Mouse (Mus musculus) ES-CJ7 (cell line): ENCODE results near the gene Rpain.

Experiments used
- DNase-seq: peaks from one replicate; pipeline ENCODE4 v3.0.0; 2011; ENCODE audit warnings: low read depth, low spot score

Rpain gene

DNA sequence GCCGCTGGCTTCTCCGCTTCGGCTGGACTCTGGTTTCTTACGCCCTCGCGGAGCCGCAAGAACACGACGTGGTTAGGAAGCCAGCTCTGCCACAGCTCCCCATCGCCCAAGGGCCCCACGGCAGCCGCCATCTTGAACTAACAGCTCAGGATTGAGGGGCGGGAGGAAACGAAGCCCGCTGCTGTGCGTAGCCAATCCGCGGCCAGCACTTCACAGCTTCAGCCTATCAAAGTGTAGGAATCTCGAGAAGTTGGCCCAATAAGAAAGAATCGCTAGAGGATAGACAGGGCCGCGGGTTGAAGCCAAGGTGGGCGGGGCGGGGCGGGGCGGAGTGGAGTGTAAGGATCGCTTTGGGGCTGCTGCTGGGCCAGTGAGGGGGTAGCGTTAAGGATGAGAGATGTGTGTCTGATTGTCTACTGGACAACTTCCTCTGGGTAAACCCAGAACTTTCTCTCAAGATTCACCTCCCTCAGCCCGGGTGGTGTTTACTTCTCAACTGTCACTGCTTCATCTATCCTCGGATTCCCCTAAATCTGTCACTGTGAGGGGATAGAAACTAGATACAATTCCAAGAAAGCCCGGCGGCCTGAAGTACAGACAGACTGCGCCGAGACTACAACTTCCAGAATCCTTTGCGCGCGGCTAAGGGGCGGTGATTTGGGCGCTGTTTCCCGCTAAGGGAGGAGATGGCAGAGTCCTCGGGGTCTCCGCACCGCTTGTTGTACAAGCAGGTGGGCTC, at the start of gene Rpain, which contains the start of gene Nup88:
Gene Rpain, plus strand, starts transcription at position 393 of the 739 bp plus-strand sequence.
Gene Nup88, minus strand, starts transcription at position 153 of the 739 bp plus-strand sequence.
- peak; percentile 98 for DNase-seq

DNA sequence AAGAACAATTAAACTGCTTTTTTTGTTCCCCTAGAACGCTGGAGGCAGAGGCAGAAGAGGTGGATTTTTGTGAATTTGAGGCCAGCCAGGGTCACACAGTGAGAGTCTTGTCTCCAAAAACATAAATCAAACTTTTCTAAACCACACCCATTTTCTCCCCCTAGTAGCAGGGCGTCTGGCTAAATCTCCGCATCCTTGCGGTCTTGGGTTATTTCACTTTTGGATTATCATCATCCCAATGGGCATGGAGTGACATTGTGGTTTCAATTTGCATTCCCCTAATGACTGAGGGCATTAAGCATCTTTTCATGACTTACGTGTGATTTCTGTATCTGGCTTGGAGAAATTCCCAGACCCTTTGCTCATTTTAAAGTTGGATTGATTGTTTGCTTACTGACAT, 38.6 kb upstream of the Rpain start:
- no peak for DNase-seq

DNA sequence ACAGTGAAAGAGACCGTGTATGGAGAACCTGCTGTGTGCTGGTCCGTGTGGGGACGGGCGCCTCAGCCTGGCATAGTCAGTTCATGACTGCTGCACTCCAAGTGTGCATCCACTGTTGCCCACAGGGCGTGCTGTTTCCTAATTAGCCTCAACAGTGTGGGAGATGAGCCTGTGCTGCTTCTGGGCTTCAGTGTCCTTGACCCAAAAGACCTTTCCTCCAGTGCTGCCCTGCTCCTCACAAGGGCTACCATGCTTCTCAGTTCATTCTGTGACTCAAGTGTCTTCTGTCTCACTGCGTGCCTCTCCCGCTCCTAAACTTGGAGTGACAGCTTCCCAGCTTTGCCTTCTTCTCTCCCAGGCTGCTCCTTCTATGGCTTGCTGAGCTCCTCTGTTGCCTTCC, 34.7 kb upstream of the Rpain start:
- DNase-seq, result peak; percentile 60

DNA sequence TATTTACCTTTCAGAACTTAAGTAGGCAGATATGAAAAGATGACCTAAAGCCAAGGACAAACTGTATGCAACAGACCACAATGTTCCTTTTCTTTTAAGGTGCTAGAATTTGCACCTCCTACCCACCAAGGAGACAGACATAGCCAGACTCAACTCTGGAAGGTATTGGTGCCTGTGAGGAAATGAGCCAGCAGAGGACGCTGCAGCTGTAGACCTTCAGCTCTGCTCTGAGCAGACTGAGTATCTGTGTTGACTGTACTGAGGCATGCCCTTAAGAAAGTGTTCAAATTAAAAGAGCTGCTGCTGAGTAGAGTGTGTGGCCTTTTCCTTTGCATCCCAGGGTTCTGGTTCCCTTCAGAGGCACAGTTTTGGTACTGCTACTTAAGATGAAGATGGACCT, 27.4 kb upstream of the Rpain start:
- peak; percentile 16 for DNase-seq

DNA sequence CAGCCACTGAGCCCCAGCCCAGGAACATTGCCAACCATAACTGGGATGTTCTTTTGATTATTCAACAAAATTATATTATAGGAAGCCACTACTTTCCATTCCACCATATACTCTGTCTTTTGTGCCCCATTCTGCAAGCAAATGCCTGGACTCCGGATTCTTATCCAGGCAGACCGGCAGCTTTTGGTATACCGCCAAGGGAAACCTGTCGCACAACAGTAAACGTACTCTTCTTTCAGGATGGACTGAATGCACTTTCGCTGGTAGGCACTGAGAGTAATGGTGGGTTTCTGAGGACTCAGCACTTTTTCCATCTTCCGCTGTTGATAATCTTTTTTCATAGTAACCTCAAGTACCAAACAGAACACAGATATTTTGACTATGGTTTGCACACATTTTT, 26.4 kb upstream of the Rpain start:
- no peak for DNase-seq

DNA sequence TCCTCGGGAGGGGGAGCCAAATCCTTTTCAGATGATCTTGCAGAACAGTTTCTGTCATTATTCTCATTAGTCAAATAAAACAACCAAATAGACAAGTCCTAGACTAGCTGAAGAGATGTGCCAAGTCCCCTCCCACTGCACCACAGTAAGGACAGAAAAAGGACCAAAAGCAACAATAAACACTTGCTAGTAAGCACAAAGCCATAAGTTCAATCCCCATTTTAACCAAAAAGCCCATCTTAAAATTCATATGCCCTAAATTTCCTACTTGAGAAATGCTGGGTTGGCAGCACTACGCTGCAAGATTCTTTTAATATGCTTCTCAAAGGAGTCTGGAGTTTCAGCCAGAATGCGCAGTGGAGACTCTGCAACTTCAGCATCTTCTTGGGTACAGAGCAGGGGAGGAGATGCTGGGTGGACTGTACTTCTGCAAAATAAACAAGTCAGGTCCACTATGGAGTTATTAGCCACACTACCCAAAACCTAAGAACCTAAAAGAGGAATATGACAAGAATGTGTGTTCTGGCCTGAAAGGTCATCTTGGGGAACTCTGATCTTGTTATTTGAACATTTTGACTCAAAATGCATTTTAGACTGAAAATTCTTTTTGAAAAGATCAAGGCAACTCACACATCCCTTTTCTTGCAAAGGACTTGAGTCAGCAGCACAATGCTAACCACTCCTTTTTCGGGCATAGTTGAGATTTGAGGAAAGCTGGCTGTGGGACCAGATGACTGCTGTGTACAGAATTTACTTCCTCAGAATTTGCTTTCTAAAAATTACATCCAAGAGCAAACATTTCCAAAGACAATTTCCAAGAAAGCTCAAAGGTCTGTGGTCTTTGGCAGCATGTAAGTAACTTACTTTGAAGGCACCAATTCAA, 24.8 kb upstream of the Rpain start:
- DNase-seq, result no peak

DNA sequence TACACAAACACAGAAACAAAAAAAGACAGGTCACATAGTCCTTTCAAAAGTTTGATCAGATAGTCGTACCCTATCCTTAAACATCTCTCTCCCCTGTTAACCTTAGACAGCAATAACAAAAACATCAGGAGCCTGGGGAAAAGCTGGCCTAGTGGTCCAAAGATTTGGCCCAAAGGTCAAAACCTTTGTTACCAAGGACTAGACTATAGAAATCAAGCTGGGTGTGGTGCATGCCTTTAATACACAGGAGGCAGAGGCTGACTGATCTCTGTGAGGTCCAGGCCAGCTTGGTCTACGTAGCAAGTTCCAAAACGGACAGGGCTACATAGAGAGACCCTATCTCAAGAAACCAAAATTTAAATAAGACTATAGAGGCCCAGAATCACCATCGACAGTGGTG, 15.3 kb upstream of the Rpain start:
- DNase-seq, result no peak

DNA sequence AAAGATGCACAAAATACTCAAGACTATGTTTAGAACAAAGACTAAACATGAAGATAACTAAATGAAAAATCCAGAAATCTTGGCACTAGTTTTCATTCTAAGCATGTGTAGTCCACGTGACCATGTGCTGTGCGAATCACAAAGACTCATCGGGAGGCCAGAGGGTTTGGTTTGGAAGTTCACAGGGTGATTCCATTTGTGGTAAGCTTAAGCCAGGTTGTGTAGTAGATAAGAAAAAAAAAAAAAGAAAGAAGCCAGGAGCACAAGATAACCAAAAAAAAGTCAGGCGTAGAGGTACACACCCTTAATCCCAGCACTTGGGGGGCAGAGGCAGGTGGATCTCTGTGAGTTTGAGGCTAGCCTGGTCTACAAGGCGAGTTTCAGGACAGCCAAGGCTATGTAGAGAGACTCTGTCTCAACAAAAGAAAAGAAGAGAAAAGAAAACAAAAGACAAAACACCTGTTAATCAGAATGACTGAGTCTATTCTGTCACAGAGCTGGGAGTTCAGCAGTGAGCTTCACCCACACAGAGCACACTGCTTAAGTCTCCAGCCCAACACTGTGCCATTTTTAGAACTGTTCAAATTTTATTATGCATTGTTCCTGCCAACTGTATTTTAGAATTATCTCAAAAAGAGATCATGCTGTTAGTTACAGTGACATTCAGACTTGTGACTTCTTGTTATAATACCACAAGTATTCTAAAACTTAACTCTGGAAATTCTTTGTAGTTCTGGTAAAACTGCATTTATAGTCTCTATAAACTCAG, 9.0 kb upstream of the Rpain start:
- DNase-seq, result no peak

DNA sequence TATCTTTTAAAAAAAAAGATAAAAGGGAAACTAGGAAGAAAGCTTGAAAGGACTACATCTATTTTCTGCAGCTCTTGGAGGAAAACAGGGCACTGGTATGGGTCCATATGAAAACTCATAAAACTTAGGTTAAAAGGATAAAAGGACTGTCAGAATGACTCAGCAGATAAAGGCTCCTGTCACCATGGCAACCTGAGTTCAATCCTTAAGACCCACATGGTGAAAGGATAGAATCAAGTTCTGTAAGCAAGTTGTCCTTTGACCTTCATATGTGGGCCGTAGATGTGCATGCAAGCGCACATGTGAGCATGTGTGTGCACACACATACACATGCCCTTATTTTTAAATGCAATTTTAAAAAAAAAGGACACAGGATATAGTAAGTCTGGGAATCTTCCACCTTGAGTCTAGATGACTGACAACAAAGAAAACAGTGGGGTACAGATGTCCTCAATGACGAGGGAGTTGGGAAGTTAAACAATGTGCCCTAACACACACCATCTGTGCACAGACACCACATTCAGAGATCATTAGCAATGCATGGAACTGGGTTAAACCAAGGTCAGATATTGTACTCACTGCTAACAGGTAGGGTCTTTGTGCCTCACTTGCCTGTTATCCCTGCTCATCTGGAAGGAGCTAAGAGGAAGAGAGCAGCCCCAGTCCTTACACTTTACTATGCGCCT, 5.6 kb upstream of the Rpain start:
- DNase-seq, result peak; percentile 55

DNA sequence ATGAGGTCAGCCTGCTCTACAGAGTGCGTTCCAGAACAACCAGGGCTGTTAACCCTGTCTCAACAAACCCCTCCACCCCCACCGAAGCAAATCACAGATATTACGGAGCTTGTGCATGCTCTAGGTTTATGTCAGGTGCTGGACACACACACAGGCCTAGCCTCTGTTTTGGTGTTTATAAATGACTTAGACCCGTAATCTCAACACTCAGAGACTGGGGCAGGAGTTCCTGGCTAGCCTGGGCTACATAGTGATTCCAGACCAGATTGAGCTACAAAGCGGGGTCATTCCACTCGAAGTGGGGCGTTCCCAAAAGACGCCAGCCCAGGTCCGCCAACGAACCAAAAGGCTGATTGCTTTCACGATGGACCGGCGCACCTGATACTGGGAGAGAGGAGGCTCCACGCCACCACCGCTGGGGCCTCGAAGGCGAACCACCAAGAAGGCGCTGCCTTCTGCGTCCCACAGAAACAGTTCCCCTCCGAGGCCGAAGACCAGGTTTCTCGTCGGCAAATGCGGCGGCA, 680 bp upstream of the Rpain start:
- DNase-seq, result peak; percentile 41

DNA sequence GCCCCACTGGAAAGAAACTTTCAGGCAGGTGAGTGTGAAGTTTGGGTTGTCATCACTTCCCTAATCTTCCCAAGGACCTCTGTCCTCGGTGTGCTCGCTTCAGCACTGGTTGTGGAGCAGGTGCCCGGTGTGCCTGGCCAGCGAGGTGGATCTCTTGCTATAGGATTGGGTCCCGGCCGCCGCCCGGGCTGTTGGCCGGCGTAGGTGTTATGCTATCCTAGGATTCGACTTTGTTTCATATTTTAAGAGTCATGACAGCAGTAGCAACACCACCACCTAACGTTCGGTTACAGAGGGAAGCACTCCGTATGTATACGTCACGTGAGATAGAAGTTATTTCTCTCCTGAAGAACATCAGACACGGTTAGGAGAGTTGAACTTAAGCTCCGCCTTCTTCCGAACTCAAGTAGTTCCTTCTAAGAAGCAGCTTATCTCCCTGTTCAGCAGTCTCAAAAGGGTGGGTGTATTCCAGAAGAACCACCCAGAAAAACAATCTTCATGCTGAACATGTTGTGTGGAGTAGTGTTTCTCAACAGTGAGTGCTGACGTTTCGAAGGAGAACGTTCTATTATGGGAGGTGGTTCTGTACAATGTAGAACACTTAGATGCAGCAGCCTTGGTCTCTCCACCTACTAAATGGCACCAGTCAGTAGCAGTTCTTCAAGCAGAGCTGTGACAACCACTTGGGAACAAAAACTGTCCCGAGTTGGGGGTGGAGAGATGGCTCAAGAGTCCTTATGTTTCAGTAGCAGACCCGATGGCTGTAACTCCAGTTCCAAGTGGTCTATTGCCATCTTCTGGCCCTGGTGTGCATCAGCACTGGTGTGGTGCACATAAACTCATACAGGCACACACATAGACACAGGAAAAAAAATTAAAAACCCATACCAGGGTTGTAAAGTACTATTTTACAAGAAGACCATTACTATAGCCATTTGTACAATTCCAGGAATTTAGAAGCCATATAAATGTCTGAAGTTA, 837 bp downstream of the Rpain start:
- DNase-seq, result peak; percentile 61

DNA sequence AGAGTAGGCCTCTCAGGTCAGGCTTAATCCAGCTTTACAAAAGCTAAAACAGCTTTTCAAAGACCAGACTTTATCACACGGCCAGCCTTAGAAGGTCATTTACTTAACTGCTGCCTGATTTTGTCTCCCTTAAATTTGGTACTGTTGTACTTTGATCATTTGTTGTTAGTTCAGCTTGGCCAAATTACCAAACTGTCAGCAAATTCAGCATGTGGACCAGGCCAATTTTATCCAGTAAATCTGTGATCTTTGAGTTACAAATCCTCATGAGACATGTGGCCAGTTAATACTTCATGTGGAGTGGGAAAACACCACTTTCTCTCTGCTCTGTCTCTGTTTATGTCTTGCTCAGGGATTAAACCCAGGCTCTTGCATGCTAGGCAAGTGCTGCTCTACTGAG, 2.6 kb downstream of the Rpain start:
- no peak for DNase-seq

DNA sequence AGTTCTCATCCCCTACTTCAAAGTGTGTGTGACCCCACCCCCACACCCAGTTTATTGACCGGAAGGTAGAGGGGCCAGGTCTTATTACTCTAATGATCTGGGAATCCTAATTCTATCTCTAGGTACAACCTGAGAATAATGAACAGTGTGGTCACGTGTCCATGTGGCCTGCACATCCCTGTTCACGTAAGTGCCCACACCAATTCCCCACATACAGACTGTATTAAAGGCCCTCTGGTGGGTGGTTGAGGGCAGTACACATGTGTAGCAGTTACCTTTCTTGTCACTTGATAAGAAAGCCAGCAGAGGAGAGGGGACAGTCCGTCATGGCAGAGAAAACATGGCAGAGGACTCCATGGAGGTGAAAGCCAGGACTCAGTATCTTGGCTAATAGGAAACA, 3.9 kb downstream of the Rpain start:
- peak; percentile 65 for DNase-seq

DNA sequence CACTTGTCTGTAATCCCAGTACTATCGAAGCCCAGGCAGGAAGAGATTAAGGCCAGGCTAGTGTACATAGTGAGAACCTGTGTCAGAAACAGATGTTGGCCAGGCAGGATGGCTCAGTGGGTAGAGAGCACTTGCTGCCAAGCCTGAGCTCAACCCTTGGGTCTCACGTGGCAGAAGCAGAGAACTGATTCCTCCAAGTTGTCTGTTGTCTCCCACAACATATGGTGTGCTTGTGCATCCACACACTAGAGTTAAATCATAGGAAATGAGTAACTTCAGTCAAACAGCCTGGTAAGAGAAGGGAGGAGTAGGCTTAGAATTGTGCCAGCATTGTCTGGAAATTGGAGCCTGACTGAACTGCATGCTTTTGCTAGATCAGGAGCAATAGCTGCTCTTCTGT, 5.2 kb downstream of the Rpain start:
- no peak for DNase-seq

DNA sequence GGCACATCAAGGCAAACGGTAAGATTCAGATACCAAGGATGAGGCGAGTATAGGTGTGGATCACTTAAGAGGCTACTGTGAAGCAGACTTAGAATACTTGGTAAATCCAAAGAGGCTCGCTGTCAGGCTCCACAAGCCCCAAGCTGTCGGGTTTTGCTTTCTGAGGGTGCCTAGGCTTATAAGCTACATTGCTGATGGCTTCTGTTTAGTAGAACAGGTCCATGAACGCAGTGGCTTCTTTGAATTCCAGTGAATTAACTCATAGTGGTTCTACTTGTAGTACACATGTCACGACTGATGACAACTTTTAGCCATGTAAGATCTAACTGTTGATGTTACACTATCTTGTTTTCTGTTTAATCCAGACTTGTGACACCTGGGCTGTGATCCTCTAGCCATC, 7.3 kb downstream of the Rpain start:
- no peak for DNase-seq

DNA sequence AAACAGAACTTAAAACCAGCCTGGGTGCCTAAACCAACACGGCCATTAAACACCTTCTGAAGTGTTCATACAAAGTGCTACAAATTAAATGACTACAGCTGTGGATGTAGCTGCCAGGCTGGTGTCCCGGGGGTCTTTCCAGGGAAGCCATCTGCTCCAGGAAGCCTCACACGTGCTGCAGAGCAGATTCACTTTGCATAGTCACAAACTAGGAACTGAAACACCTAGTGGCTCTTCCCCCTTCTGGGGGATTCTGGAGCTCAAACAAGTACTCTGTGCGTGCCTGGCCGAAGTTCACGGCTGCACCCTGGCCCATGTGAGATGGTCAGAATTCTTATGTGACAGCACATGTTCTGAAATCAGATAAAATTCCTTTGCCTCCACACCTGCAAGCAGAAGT, 10.2 kb downstream of the Rpain start:
- no peak for DNase-seq

DNA sequence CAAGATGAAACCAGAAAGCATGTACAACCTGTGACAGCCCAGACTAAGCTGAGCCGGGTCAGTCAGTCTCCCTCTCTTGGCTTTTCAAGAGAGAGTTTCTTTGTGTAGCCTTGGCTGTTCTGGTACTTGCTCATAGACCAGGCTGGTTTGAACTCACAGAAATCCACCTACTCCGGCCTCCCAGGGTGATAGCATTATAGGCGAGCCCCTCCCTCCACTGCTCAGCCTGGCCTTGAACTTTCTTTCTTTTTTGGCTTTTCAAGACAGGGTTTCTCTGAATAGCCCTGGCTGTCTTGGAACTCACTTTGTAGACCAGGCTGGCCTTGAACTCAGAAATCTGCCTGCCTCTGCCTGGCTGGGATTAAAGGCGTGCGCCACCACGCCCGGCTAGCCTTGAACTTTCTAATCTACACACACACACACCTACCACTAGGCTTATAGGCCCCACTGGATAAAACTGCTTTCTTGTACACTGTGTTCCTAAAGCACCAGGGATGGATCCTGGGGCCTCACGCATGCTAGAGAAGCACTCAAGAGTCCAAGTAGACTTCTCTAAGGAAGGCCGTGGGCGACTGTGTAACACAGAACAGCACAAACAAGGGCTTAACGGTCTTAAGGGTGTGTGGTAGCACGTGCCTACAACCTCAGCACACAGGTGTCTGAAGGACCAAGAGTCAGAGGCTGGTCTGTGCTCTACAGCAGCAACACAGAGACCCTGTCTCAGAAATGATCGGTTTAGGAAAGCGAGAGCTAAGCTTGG, 10.9 kb downstream of the Rpain start:
- DNase-seq, result peak; percentile 80

DNA sequence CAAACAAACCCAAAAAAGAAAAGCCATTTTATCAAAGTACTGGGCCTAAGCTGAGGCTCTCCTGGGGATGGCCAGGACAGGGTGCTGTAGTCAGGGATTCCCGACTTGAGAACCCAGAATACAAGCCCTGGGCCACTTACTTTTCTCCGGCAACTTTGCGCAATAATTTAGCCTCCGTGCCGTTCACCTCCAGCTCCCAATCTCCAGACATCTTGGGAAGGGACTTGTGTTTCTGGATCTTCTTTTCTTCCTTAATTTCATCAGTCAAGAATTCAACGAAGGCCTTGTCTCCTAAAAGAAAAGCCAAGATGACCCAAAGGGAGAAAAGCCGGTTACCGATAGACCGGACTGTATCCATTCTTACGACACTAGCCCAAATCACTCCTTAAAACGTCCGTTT, 12.0 kb downstream of the Rpain start:
- no peak for DNase-seq

DNA sequence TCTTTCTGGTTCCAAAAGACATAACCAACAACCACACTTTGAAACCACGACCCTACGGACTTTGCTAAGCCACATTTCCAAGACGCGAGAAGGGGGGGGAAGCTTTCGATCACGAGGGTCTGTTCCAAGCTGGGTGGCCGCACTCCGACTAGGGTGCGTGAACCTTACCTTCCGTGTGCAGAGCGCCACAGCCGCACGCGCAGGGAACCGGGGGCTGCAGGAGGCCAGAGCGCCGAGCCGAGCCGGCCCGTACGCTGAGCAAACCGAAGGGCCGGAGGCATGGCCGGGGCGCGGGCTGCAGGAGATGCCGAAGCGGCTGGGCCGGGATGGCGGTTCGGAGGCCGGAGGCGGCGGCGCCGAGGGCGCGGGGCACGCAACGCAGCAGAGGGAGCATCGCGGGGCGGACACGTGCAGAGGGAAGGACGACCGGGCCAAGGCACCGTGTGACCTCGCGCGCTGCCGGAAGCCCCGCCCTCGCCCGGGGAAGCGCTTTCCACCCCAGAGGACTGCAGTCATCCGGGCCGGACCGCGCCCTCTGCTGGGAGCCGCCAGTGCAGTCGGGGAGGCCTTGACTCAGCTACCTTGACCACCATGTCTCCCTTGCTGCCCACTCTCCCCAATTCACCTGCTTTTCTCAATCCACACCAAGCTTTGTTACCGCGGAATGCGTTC, 12.7 kb downstream of the Rpain start, which contains the start of gene C1qbp:
Gene C1qbp, minus strand, starts transcription at position 470 of the 672 bp plus-strand sequence.
- DNase-seq, result peak; percentile 90
